Mouse (Mus musculus) heart, postnatal 14 days (tissue): ENCODE data around the gene Spon1. TPM values are rescaled to one million over a fixed set of nuclear protein-coding genes. Genes with fewer than 3 reads are reported as not detected.

Experiments used
- DNase-seq, 2 experiments: peaks; one replicate each; pipeline ENCODE4 v3.0.0; 2021 to 2022
- intact Hi-C: fragments of 180-260 bp; cut with DNase I; formaldehyde crosslinking; loops from one replicate; pipeline ENCODE4 v1.15.1; 2025
- total RNA-seq, 2 experiments: library from RNA; stranded (reverse); gene quantifications; 2 replicates each; pipeline ENCODE4 v1.2.3; 2021

The Spon1 gene
- total RNA-seq, 2 experiments from 2014 or later = 9.0 to 13.1 TPM

- intact Hi-C loops = no loop called here
- peak; percentile 36 to 63 for DNase-seq
Measured at GRCm38 (mm10) chr7:114029596-114029995, 263.8 kb downstream of the Spon1 start.

GRCm38 (mm10) chr7:114037237-114037636 lies 271.4 kb downstream of the Spon1 start:
- intact Hi-C loops = no loop called here
- no peak for DNase-seq

- intact Hi-C loops = no loop called here
- DNase-seq = no peak
Measured at GRCm38 (mm10) chr7:114041349-114041748, 275.6 kb downstream of the Spon1 start.

- DNase-seq = peak; percentile 24 to 33
Measured at GRCm38 (mm10) chr7:114042973-114043928, 277.5 kb downstream of the Spon1 start.

GRCm38 (mm10) chr7:114043929-114044549 lies 278.2 kb downstream of the Spon1 start:
- intact Hi-C loops = no loop called here
- DNase-seq = no peak

More at GRCm38 (mm10) chr7:114042973-114043928, 277.5 kb downstream of the Spon1 start:
- intact Hi-C loops = no loop called here

GRCm38 (mm10) chr7:114045814-114046213 lies 280.0 kb downstream of the Spon1 start:
- no peak for DNase-seq
- intact Hi-C loops = no loop called here

- intact Hi-C loops = no loop called here
- DNase-seq = no peak
Measured at GRCm38 (mm10) chr7:114053720-114054119, 287.9 kb downstream of the Spon1 start.

- no peak for DNase-seq
- intact Hi-C loops = no loop called here
Measured at GRCm38 (mm10) chr7:114058166-114058565, 292.4 kb downstream of the Spon1 start.

GRCm38 (mm10) chr7:114058927-114059441 lies 293.2 kb downstream of the Spon1 start:
- DNase-seq = no peak
- intact Hi-C loops = no loop called here

GRCm38 (mm10) chr7:114060445-114060844 lies 294.6 kb downstream of the Spon1 start:
- no peak for DNase-seq
- intact Hi-C loops = no loop called here

- DNase-seq = peak; percentile 41 to 68
- intact Hi-C loops = no loop called here
Measured at GRCm38 (mm10) chr7:114062451-114062850, 296.7 kb downstream of the Spon1 start.

- DNase-seq = peak; percentile 22 to 49
- intact Hi-C loops = no loop called here
Measured at GRCm38 (mm10) chr7:114063534-114063933, 297.7 kb downstream of the Spon1 start.

- intact Hi-C loops = no loop called here
- no peak for DNase-seq
Measured at GRCm38 (mm10) chr7:114063966-114064365, 298.2 kb downstream of the Spon1 start.

- no peak for DNase-seq
- intact Hi-C loops = no loop called here
Measured at GRCm38 (mm10) chr7:114065407-114066185, 299.8 kb downstream of the Spon1 start.

- peak; percentile 81 to 88 for DNase-seq
- intact Hi-C loops = loop anchor here (1.0 kb wide), 1 partner anchor 147 kb away; no protein-coding TSS in a partner anchor
Measured at GRCm38 (mm10) chr7:114066529-114067178, 300.9 kb downstream of the Spon1 start.

- intact Hi-C loops = no loop called here
Measured at GRCm38 (mm10) chr7:114068956-114069533, 303.2 kb downstream of the Spon1 start.

GRCm38 (mm10) chr7:114069726-114070457 lies 304.1 kb downstream of the Spon1 start:
- intact Hi-C loops = loop anchor here (5.0 kb wide), 1 partner anchor 47 kb away; the partner anchor contains the start of gene Rras2

More at GRCm38 (mm10) chr7:114068956-114069533, 303.2 kb downstream of the Spon1 start:
- DNase-seq = no peak

GRCm38 (mm10) chr7:114070458-114070840 lies 304.7 kb downstream of the Spon1 start:
- no peak for DNase-seq
- intact Hi-C loops = loop anchor here (5.0 kb wide), 1 partner anchor 47 kb away; the partner anchor contains the start of gene Rras2

More at GRCm38 (mm10) chr7:114069726-114070457, 304.1 kb downstream of the Spon1 start:
- DNase-seq = no peak
